Mouse (Mus musculus): Measurements from ENCODE around the gene Dmc1.

DNA sequence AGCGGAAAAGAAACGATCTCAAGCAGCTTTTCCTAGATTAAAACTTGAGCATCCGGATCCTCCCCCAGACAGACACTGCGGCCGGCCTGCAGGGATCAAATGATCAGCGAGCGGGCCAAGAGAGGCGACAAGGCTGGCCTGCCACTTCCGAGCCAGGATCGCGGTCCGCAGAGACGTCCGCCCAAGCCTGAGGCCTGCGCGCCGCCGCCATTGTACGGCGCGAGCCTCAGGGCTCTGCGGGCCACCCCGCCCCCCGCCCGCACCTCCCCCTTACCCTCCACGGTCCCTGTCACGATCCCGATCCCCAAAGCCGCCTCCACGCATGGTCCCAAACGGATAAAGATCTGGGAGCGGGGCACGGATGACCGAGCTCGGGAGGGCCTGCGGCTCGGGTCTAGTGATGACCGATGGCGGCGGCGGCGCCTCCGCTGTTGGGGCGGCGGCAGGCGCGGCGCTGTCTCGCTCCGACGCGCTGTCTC lies 58.9 kb downstream of the Dmc1 start:
- TF ChIP-seq CTCF (conservative IDR thresholded peaks at IDR 0.05; ENCODE audit: insufficient read depth, insufficient read length, low read depth, low read length) (no peak), POLR2A (IDR thresholded peaks at IDR 0.05; ENCODE audit: low read depth, low read length) (no peak)
